Mouse (Mus musculus): ENCODE measurements at regions not wholly inside any gene's neighbourhood (a gene's known extent, or its start where the extent isn't known, plus 50 kb on each side); places are given as distances from the start of the nearest gene placed in this dataset.

- no peak for DNase-seq (ENCODE audit: low read depth, low spot score)
These were observed 105.2 kb downstream of the Lrig3 start for GRCm38 (mm10) chr10:126070984-126071713.

GRCm38 (mm10) chr10:126071714-126072057, 105.7 kb downstream of the Lrig3 start:
- no peak for DNase-seq (ENCODE audit: low read depth, low spot score)

DNA sequence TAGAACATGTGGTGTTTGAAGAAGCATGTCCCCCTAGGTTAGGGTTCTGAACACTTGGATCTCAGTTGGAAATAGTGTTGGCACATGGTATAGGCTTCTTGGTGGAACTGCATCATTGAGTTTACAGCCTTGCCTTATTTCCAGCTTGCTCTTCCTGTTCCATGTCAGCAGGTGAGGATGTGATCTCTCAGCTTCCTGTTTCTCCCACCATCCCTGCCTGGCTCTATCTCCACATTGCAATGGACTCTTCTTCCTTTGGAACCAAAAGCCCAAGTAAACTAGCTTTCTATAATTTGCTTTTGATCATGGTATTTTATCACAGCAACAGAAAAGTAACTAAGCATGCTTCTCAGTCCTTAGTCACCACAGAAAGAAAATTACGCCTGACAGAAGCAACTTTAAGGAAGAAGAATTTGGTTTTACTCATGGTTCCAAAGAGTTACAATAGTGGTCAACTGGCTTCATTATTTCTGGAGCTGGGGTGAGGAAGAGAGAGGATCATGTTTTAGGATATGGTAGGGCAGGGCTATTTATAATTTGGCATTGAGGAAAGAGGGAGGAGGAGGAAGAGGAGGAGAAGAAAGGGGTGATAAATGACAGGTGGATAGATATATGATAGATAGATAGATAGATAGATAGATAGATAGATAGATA, 111.5 kb downstream of the Lrig3 start:
- no peak for DNase-seq (ENCODE audit: low read depth, low spot score)

GRCm38 (mm10) chr10:126082576-126082975, 116.6 kb downstream of the Lrig3 start:
- no peak for DNase-seq (ENCODE audit: low read depth, low spot score)

DNA sequence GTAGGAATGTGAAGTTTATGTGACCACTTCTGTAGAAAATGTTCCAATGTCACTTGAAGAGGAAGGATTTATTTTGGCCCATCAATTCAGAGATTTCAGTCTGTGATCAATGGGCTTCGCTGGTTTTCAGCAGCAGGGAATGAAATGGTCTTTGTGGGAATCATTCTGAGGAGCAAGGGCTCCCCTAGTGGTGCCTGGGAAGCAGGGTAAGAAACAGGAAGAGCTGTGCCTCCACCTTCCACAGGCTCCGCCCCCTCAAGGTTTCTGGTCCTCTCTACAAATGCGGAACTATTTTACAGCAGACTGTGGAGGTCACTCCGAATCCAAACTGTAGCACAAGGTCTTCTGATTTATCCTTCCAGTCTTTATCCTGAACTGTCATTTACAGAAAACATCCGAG, 120.7 kb downstream of the Lrig3 start:
- DNase-seq (ENCODE audit: low read depth, low spot score): peak; percentile 34

GRCm38 (mm10) chr10:126094238-126094880, 128.4 kb downstream of the Lrig3 start:
- DNase-seq (ENCODE audit: low read depth, low spot score): no peak

DNA sequence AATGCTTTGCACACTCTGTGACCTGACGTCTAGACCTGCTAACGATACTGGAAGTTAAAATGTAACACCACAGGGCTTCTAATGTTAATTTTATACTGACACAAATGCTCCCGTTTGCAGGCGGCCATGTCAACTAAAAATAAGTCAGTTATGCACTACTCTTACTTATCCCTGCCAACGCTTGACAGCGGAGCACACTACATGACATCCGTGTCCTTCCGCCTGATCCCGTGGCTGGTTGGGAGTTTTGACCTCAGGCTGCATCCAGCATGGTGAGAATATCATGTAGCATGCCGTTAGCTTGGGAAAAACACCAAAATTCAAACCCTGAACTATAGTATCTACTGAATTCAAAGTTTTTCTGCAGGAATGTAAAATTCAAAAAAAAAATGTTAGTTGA, 131.9 kb downstream of the Lrig3 start:
- no peak for DNase-seq (ENCODE audit: low read depth, low spot score)

GRCm38 (mm10) chr10:126102876-126103275, 136.9 kb downstream of the Lrig3 start:
- no peak for DNase-seq (ENCODE audit: low read depth, low spot score)

GRCm38 (mm10) chr10:126113106-126113505, 147.1 kb downstream of the Lrig3 start:
- no peak for DNase-seq (ENCODE audit: low read depth, low spot score)

DNA sequence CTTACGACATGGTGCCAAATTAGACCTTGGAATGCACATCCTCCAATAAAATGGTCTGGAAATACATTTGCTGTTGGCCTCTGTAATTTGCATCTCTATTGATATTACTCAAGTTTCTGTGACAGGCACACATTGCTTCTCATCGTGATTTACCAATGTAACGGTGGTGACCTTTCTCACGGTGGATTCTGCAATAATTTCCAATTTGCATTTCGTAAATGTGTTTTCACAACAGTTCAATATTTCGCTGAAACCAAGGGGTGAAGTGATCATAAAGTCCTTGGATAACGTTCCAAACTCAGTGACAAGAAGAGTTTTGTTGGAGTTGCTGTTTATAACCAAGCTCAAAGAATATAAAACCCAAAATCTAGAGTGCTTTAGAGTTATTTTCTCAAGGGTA, 149.4 kb downstream of the Lrig3 start:
- DNase-seq (ENCODE audit: low read depth, low spot score): no peak

- no peak for DNase-seq (ENCODE audit: low read depth, low spot score)
These were observed 155.7 kb downstream of the Lrig3 start for GRCm38 (mm10) chr10:126121626-126122025.

- DNase-seq (ENCODE audit: low read depth, low spot score): no peak
These were observed 156.5 kb downstream of the Lrig3 start for GRCm38 (mm10) chr10:126122504-126122903.

DNA sequence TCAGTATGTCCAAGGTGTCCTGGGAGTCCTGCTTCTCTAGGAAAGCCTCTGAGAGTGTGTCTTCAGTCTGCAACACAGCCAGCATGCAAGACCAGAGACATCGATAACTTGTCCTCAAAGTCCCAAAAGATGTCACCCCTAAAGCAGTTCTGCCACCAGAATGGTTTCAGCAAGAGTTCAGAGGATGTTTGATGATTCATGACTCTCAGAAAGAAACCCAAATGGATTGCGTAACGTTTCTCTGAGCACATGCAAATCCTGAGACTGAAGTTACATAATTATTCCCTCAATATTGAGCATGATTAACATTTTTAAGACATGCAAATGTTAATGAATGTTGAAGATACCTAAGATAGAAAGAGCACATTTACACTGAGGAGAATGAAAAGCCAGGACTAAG, 167.2 kb downstream of the Lrig3 start:
- DNase-seq (ENCODE audit: low read depth, low spot score): no peak

- DNase-seq (ENCODE audit: low read depth, low spot score): no peak
These were observed 168.0 kb downstream of the Lrig3 start for GRCm38 (mm10) chr10:126133957-126134356.

DNA sequence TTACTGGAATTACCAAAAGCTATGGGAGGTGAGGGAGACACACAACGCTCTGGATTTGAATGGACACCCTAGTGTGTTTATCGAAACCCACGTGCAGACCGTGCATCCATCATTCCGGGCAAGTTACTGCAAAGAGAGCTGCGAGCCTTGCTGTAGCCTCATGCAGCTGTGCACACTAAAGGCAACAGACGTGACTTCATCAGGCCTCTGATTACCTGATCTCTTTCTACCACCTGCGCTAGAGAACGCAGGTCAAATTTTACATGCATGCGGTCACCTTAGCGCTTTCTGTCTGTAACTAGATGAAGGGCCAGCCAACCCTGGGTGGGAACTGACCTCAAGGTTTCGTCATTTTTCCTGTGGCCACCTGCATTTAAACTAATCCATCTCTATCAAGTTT, 172.6 kb downstream of the Lrig3 start:
- DNase-seq (ENCODE audit: low read depth, low spot score): no peak

- no peak for DNase-seq (ENCODE audit: low read depth, low spot score)
These were observed 175.6 kb downstream of the Lrig3 start for GRCm38 (mm10) chr10:126141586-126141985.

- DNase-seq (ENCODE audit: low read depth, low spot score): no peak
These were observed 177.9 kb downstream of the Lrig3 start for GRCm38 (mm10) chr10:126143833-126144232.

DNA sequence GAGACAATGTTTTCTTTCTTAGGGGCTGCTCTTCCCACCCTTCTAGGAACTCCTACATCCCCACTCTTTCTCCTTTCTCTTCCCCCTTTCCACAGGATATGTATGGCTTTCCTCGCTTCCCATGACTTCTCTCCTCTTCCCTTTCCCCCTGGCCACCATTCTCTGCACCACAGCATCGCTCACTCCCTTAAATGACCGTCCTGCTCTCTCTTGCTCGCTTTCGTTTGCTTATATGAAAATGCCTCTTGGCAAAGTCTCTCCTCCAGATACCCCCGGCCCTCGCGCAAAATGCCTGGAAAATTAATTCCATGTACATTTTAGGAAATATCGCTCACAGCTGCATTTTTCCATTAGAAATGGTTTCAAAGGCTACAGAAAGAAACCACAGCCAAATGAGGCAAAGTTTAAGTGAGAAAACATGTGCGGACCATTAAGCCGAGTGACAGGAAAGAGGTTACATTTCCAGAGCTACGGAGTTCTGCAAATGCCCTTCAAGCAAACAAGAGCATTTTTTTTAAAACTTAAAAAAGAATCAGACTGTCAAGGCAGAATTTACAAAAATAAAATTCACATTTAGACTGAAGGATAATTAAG, 178.7 kb downstream of the Lrig3 start:
- no peak for DNase-seq (ENCODE audit: low read depth, low spot score)

DNA sequence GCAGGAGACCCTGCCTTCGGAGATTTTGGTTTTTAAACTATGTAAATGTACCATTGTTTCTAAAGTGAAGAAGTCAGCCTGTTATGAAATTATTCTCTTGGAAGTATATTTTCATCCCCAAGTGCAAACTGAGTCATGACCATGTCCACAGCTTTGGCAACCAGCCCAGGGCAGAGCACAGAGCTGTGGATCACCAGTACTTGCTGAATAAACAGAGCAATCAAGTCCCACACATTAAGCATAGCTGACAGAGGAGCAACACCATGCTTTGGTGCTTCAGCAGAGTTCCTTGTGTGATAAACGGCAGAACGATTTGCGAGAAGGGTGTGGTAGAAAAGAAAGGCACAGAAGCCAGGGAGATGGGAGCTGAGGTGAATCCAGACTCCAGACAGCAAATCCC, 191.3 kb downstream of the Lrig3 start:
- DNase-seq (ENCODE audit: low read depth, low spot score): no peak

DNA sequence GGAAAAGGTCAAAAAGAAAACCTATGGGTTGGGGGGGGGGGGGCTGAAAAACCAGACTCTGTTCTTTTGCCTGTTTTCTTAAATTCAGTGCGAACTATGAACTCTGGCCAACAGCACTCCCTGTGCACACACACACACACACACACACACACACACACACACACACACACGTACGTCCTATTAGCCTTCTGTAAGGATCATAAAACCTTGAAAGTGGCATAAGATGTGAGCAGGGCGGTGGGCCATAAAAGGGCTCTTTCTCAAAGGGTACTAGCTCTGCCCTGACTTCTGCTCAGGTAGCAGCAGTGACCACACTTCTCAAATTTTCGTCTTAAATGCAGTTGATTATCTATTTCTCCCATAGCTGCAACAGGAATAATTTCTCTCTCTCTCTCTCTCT, 199.2 kb downstream of the Lrig3 start:
- no peak for DNase-seq (ENCODE audit: low read depth, low spot score)

- no peak for DNase-seq (ENCODE audit: low read depth, low spot score)
These were observed 203.3 kb downstream of the Lrig3 start for GRCm38 (mm10) chr10:126169095-126169873.

GRCm38 (mm10) chr10:126169874-126170163, 203.9 kb downstream of the Lrig3 start:
- DNase-seq (ENCODE audit: low read depth, low spot score): peak; percentile 33
